Mouse (Mus musculus): ENCODE results near the gene Wbp1.
"Not testable (repeated sequence)": the region's sequence is repeated elsewhere in the genome, so short reads cannot be mapped to it uniquely, and the experiment has no call there.

Gene Wbp1

DNA sequence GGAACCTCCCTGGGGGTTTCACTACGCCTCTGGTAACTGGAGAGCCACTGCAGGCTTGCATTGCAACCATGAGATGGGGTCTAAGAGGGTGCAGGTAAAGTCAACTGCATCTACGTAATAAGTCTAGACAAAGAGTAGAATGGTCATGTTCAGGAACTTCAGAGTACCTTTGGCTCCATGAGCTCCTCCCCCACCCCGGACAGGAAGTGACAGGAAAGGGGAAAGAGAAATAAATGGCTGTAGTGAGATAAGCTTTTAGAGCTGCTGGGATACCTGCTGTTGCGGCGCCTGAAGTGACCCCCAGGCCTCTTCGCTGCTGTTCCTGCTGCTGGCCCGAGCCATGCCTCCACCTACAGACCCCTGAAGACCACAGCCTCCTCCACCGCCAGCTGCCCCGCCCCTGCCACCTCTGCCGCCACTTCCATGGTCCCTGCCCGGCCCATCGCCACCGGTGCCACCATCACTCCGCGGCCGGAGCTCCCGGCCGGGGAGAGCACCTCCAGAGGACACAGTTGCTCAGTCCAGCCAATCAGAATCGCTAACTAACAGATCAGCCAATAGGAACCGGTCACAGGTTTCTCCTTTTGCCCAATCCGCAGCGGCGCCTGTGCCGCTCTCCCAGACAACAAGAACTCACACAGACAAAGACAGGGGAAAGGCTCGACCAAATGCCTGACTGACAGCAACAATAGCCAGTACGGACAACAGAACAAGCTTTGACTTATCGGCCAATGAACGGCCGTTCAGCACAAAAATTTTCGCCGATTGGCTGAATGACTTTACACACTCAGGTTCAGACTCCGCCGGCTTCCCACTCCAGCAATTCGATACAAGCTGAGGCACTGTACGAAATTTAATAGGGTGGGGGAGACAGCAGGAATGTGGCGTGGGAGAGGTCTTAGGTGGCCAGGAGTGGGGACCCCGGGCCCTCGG is at the start of gene Wbp1:
Gene Wbp1 (minus strand): TSS at position 630 of the 933 bp plus-strand sequence.
- peak; percentile 99 for DNase-seq

DNA sequence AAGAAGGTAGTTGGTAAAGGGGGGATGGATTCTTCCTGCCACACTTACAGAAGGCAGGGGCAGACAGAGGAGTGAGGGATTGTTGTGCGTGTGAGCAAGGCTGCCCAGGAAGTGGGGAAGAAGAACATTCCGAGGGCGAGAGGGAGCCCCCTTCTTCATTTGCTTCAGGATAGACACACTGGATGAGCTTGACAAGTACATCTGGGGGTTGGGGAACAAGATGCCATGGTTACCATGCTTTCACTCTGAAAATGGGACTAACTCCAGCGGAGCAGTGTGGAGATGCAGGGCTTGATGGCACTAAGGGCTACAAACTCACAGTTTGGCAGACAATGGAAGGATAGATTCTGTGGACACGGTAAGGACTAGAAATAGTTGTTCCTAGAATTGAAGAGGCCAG is 49.7 kb upstream of the Wbp1 start:
- DNase-seq = no peak

DNA sequence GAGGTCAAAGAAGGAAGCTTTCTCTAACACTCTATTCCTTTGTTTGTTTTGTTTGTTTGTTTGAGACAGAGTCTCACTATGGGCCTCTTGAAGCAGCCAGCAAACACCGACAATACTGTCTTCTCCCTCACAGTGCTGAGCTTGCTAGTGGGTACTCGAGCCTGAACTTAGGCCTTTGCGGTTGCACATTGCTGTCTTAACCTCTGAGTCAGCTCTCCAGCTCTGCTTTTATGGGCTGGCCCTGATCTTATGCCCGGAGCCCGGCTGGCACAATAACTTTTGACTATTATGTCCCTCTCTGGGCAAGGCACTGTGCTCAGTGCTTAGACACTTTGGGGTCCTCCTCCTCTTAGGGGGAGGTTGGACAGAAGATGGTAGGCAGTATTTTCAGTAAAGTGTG is 48.5 kb upstream of the Wbp1 start:
- no peak for DNase-seq

DNA sequence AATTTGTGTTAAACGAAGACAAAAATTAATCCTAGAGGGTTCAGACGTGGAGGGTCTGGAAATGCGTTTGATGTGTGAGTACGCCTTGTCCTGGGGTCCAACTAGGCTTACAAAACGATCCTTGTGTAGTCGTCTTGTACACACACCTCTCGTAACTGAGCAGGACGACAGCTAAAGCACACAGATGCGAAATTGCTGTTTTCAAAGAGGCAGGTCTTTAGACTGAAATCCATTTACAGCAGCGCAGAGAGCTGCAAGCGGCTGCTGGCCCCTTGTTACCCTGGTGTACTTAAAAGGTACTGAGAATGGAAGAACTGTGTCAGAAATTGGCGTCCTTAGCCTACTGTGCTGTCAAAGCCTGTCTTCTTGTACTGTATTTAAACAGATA is 44.9 kb upstream of the Wbp1 start:
- no peak for DNase-seq

DNA sequence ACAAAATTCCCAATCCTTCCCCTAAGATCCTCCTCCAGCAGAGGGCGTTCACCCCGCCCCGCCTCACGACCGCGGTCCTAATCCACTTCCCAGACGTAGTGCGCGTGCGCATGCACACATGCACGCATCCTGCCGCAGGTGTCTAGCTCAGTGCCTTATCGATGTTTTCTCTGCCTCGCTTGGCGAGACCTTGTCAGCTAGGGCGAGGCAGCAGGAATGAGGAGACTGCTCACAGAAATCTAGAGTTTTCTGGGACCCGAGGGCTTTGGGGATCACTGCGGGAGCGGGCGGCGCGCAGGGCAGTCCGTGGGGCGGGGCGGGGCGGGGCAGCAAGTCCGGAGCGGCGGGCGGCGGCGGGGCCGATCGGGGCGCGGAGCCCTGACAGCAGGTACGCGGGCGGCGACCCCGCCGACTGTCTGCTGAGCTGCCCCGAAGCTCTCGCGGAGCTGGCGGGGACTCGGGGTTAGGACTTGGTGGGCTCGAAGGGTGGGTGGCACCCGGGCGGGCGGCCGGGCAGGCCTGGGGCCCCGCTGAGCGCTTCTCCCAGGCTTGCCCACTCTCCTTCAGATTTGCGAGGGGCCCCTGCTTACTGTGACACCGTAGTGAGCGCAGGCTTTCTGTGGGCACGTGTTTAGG is 44.4 kb upstream of the Wbp1 start, which contains the start of gene Dctn1:
Gene Dctn1 (plus strand): TSS at position 314 of the 636 bp plus-strand sequence.
- DNase-seq = peak; percentile 94

DNA sequence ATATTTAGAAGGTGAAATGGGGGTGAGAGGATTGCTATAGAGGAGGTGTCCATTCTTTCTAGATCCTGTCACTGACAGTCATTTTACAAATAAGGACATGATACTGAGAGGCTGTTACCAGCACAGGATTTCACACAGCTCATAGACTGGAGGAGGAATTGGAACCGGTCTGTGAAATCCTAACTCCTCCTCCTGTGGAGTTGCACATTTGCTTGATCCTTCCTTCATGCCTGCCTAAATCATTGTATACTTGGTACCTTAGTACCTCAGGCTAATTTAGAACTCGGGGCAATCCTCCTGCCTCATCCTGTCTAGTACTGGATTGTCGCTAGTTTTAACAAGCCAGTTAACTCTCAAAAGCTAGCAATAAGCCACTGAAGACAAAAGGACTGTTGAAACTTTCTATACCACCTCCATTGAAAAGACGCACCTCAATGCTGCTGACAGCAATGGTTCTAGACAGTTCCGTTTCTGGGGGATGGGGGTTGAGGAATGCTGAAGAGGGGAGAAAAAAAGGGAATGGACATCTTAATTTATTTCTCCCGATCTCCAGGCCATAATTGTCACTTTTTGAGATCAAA is 43.8 kb upstream of the Wbp1 start:
- no peak for DNase-seq

DNA sequence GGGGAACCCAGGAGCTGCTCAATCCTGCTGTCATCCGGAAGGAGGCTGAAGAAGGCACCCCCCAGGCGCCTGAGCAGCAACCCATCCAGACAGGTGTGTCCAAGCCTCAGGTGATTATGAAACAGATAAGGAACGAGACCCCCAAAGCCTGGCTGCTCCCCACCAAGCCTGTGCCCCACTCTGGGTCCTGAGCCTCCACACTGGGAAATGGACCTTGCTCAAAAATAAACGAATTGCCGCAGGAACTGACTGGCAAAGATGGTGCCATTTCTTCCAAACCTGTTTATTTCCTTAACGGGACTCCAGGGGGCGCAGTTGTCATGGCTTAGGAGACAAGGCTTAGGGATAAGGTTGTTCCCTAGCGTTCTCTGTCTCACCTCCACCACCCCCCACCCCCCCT is 41.3 kb upstream of the Wbp1 start:
- peak; percentile 64 for DNase-seq

DNA sequence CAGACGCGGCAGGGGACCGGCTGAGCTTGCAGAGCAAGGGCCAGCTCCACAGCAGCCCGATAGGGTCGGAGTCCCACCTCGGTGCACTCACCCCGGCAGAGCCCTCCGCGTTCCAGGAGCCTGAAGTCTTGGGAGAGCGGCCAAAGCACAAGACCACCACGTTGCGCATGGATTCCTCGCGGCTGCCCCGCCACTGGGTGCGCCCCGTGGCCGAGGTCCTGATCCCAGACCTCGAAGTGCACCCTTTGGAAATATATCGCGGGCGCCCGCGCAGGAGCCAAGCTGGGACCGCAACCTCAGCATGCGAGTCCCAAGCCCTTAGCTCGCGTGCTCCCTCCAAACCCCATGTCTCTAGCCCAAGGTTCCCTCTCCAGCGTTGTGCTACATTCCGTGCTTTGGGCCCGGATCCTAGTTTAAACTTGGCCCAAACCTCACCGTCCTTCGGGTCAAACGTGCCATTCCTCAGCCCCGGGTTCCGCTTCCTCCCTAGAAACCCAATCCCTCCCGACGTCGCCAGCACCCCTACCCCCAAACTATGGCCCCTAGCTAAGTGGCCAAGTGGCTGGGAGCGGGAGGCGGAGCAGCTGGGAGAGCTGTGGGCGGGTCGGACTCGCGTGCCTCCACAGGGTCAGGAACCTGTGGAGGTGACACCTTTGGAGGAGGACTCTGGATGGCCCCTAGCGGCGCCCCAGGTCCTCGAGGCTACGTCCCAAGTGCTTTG is 40.7 kb upstream of the Wbp1 start:
- DNase-seq = no peak

DNA sequence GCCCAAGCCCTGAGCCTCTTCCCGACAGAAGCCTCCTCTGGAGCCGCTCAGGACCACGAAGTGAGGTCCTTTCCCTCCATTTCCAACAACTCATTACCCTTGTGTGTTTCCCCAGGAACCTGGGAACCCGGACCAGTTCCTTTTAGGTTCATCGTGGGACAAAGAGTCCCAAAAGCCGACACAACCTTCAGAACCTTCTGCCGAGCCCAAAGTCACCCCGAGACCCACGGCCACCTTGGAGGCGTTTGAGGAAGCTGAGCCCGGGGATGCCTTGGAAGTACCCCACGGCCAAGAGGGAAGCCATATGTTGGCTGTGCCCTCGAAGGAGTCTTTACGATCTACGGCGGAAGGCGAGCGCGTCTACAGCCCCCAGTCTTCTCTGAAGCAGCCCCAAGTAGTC is 40.1 kb upstream of the Wbp1 start:
- DNase-seq = no peak

DNA sequence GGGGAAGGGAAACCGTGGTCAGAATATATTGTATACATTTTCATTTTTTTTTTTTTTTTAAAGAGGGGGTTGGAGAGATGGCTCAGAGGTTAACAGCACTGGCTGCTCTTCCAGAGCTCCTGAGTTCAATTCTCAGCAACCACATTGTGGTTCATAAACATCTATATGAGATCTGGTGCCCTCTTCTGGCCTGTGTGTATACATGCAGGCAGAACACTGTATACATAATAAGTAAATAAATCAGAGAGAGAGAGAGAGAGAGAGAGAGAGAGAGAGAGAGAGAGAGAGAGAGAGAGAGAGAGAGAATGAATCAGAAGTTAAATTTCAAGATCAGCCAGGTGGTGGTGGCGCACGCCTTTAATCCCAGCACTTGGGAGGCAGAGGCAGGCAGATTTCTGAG is 38.1 kb upstream of the Wbp1 start:
- not testable (repeated sequence) for DNase-seq

DNA sequence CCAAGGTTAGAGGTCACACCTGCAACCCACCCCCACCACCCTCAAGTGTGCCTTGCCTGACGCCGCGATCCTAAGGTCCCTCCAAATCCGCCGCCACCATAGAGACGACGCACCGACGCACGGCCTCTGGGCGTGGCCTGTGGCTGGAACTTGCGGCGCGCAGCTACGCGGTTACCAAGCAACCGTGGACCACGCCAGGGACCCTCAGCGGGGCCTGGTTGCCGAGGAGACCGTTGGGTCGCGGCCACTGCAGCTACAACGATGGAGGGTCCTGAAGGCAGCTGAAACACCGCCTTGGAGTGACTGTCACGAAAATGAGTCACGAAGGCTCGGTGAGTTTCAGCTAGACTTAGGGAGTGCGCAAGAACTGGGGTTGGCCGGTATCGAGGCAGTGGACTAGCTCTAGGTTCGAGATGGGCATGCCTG is 34.9 kb upstream of the Wbp1 start, which contains the start of the genes Wdr54 and 1700003E16Rik:
Gene Wdr54 (minus strand): TSS at position 139 of the 426 bp plus-strand sequence.
Gene 1700003E16Rik (plus strand): TSS at position 146 of the 426 bp plus-strand sequence.
- DNase-seq = peak; percentile 85

DNA sequence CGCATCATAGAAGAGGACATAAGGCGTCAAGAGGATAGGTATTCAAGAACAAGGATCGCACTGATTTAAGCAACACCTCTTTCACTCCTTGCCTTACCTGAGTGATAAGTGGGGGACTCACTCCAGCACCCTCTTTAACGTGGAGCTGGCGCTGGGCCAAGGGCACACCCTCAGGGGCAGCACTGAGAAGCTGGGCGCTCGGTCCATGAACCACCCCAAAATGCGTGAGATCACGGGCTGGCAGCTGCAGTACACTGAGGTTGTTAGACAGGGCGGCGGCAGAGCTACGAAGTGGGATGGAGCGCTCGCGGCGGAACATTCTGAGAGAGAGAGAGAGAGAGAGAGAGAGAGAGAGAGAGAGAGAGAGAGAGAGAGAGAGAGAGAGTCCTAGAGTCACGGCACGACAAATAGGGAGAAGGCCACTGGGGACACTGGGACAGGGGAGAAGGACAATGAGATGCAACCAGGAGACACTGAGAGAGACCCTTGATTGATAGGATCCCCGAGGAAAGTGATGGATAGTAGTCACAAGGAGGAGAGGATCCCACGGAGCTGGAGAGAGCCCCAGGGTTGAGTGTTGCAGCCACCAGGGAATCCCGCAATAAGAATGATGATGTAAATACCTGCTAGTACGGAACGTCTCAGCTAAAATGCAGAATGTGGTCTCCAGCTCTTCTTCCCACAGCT is 34.3 kb upstream of the Wbp1 start:
- no peak for DNase-seq

DNA sequence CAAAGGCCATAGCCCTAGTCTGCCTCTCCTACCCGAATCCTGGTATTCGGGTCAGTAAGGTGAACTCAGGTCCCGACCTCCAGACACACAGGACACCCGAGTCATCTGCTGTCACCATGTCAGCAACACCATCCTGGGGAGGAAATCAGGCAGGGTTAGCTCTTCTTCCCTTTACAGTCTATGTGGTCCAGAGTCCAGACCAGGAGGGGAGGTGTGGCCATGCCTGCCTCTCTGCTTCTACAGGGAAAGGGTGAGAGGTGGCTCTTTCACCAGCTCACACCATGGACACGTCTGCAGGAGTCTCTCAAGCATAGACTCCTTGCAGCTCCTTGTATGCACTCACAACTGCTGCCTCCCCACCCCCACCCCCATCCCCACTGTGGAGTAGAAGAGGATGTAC is 32.1 kb upstream of the Wbp1 start:
- DNase-seq = no peak

DNA sequence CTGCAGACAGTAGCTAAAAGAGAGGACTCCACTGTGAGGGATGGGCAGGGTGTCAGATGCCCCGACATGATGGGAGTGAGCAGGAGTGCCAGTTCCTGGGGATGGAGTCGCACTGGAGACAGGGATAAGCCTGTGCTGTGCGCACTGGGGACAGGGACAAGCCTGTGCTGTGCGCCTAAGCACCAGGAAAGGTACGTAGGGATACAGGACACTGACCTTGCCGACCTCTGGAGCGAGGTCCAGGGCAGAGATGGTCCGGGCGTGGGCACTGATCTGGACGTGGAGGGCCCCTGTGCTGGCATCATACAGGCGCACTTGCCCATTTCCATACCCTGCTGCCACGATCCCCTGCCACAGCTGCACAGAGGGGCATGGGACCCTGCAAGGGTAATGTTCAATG is 31.7 kb upstream of the Wbp1 start:
- no peak for DNase-seq

DNA sequence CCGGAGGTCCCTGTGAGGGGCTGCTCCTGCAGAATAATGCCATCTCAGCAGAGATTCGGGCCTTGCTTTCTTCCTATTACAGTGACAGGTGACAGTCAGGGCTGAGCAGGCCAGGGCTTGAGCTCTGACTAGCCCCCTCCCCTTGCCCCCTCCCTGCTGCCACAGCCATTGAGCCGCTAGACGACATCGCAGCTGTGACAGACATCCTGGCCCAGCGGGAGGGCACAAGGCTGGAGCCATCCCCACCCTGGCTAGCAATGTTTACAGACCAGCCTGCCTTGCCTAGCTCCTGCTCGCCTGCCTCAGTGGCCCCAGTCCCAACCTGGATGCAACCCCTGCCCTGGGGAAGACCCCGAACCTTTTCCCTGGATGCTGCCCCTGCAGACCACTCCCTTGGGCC is 30.4 kb upstream of the Wbp1 start:
- DNase-seq = no peak

DNA sequence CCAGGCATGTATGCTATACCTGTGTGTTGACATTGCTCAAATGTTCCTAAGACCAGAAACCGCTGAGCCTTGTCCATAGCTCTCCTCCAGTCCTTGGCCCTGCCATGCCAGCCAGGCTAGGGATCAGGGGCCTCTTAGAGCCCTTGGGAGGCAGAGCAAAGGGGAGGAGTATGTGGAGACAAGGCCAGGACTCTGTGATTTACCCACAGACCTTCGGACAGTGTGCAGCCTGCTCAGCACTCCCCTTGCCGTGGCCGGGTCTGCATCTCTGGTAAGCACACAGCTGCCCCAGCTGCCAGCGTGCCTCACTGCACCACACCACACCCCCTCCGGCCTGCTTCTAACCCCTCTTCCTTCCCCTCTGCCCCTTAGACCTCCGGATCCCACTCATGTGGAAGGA is 25.9 kb upstream of the Wbp1 start:
- no peak for DNase-seq

DNA sequence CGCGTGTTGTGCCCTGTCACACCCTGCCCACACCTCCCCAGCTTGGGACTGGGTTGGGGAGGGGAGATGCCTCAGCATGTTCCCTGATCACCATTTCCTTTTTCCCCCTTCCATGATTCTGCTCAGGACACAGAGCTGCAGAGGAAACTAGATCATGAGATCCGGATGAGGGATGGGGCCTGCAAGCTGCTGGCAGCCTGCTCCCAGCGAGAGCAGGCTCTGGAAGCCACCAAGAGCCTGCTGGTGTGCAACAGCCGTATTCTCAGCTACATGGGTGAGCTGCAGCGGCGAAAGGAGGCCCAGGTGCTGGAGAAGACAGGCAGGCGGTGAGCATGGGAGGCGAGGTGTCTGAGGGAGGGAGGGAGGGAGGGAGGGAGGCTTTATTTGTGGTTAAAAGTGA is 24.4 kb upstream of the Wbp1 start:
- no peak for DNase-seq

DNA sequence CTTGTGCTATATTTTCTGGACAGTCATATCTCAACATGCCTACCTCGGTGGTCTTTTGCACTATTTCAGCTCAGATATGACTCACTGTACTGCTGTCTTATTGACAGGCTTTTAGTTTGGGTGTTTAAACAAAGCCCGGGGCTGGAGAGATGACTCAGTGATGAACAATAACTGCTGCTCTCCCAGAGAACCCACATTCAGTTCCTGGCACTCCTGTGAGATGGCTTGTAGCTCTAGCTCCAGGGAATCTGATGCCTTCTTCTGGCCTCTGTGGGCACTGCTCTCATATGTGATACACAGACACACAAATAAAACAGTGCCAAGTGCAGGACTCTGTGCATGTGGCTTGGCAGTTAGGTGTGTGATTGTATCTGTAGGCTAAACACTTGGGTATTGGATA is 23.9 kb upstream of the Wbp1 start:
- no peak for DNase-seq

DNA sequence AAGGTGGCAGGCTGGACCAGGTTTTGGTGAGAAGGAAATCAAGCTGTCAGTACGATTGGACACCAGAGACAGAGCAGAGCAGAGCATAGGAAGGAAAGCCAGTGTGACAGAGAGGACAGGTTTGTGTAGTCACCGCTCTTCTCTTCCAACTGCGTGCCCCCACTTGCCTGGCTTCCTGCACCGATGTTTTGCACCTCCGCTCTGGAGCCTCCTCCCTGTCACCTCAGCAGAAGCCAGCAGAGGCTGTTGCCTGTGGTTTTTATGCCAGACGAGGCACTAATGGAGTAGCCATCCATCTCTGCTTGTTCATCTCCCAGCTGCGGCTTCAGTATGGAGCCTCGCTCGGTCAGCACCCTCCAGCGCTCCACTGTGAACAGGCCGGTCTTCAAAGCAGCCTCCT is 21.5 kb upstream of the Wbp1 start:
- peak; percentile 70 for DNase-seq

DNA sequence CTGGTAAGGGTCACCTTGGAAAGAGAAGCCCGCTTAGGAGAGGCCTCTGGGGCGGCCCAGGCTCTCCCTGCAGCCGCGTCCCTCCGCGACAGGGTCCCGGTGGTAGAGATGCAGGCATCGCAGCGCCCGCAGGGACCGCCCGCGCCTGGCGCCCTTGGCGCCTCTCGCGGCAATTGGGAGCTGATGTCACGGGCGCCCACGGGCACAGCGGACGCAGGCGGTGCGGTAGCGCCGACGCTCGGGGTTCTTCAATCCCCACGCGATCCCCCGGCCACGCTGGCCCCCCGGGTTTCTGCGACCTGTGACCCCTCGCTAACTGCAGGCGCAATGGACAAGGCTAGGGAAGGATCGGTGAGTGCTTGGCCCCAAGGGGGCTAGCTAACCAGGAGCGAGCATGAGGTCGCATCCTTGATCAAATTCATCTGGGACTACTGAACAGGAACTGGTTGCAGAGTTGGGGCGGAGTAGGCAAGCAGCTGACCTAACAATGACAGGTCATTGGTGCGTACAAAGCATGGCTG is 20.9 kb upstream of the Wbp1 start:
- peak; percentile 80 for DNase-seq

DNA sequence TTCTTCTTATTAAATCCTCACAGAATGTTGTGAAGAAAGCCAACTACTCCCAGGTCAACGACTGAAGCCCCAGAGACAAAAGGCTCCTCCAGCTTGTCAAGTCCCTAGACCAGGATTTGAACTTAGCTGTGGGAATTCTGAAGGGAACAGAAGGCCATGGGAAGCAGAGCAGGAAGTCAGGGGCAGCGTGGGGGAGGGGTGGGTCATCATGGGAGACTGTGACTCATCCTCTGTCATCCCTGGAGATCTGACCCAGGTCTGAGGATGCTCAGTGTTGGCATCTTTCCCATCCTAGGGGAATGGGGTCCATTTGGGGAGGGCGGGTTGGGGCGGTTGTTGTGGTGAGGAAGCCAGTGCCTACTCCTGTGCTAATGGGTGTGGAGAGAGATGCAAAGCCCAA is 20.3 kb upstream of the Wbp1 start:
- no peak for DNase-seq

DNA sequence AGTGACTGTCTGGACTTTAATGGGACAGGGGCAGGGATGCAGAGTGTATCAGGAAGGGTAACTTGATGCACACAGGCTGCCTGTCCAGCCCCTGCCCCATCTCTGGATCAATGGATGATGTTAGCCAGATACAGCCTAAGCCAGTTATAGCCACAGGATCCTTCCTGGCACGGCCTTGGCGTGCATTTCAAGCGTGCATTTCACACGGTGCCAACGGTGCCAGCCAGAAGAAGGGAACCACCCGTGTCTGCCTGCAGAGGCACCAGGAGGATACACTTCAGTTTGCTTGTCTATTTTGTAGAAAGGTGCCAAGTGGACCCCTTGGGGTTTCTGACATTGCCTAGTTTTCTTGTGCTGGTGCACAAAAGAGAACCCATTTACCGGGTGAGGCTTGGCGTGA is 18.7 kb upstream of the Wbp1 start:
- no peak for DNase-seq
